Mouse (Mus musculus) liver, postnatal 0 days (tissue): ENCODE data around the gene 2610528J11Rik.

Experiments used
- CTCF ChIP-seq: sonication (generic); IDR thresholded peaks from 2 replicates; pipeline ENCODE4 v1.5.1; 2016; ENCODE audit warnings: antibody characterized with exemption, low read depth
- EP300 ChIP-seq: IDR thresholded peaks from 2 replicates; pipeline ENCODE4 v1.6.1; 2016; ENCODE audit warnings: antibody characterized with exemption, low read depth, mild to moderate bottlenecking

DNA sequence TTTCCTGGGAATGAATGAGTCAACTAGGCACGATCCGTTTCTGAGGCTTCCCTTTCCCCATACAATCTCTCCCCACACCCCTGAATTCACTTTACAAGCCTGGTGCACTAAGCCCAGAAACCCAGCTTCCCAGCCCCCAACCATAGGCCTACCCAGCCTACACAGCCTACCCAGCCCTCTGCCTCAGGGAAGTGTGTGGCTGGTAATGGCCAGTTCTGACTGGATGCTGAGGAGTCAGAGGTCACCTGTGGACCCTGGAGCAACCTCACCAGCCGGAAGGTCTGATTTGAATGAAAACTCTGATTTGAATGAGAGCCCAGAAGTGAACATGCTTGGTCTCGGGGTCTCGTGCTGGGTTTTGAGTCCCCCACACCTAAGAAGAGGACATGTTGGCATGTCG lies 921 bp downstream of the 2610528J11Rik start:
- TF ChIP-seq CTCF (no peak), EP300 (no peak)
